Mouse (Mus musculus): ENCODE measurements around the gene Ccl17. TPM values are rescaled to one million over a fixed set of nuclear protein-coding genes. Genes with fewer than 3 reads are reported as not detected.

Gene Ccl17
- polyA plus RNA-seq, 2 experiments: 0.11 TPM; not detected in 1

GRCm38 (mm10) chr8:94820553-94820952, 10.3 kb downstream of the Ccl17 start:
- no peak overlapping the region for H3K4me2 ChIP-seq (ENCODE audit: low read depth)
- ATAC-seq (ENCODE audit: insufficient read depth) (no peak), DNase-seq (ENCODE audit: low read depth in 3 of 3, low spot score in 3 of 3) (no peak)
- WGBS (ENCODE audit: insufficient replicate concordance): 82% methylated on average over 7 of the region's 7 CpGs
- peaks cover 36% of the 10 kb centered on the region for H3K36me3 ChIP-seq (replicated peaks; ENCODE audit: control insufficient read depth, insufficient read depth, low read depth)
- H3K4me3 ChIP-seq (ENCODE audit: insufficient read depth in 1 of 2, low read depth in 2 of 2, low read length in 2 of 2): no peak overlapping the region
- no peaks in the 10 kb centered on the region for H3K27me3 ChIP-seq (ENCODE audit: control insufficient read depth, insufficient read depth, low read length)
- H3K27ac ChIP-seq: no peak overlapping the region
- H3K9ac ChIP-seq (replicated peaks): no peak overlapping the region
- no peak for TF ChIP-seq EP300 (IDR thresholded peaks at IDR 0.05; ENCODE audit: low read depth)
- TF ChIP-seq CTCF (IDR thresholded peaks at IDR 0.05; ENCODE audit: low read depth): no peak
- no peaks in the 10 kb centered on the region for H3K9me3 ChIP-seq (ENCODE audit: control insufficient read depth, low read length)
- peaks cover 0 to 7% of the 10 kb centered on the region in 2 experiments; a peak in 2 of 4 replicates for H3K4me1 ChIP-seq (replicated peaks; ENCODE audit: control insufficient read depth in 2 of 2, insufficient read depth in 2 of 2, low read length in 1 of 2)

GRCm38 (mm10) chr8:94821381-94821780, 11.1 kb downstream of the Ccl17 start:
- ATAC-seq (ENCODE audit: insufficient read depth) (no peak), DNase-seq (ENCODE audit: low read depth in 3 of 3, low spot score in 3 of 3) (no peak)
- no peaks in the 10 kb centered on the region for H3K27me3 ChIP-seq (ENCODE audit: control insufficient read depth, insufficient read depth, low read length)
- TF ChIP-seq CTCF (IDR thresholded peaks at IDR 0.05; ENCODE audit: low read depth): no peak
- no peak for TF ChIP-seq EP300 (IDR thresholded peaks at IDR 0.05; ENCODE audit: low read depth)
- no peaks in the 10 kb centered on the region for H3K9me3 ChIP-seq (ENCODE audit: control insufficient read depth, low read length)
- peaks cover 43% of the 10 kb centered on the region for H3K36me3 ChIP-seq (replicated peaks; ENCODE audit: control insufficient read depth, insufficient read depth, low read depth)
- peaks cover 0 to 7% of the 10 kb centered on the region in 2 experiments; a peak in 2 of 4 replicates for H3K4me1 ChIP-seq (replicated peaks; ENCODE audit: control insufficient read depth in 2 of 2, insufficient read depth in 2 of 2, low read length in 1 of 2)
- H3K4me3 ChIP-seq (ENCODE audit: insufficient read depth in 1 of 2, low read depth in 2 of 2, low read length in 2 of 2): no peak overlapping the region
- no peak overlapping the region for H3K4me2 ChIP-seq (ENCODE audit: low read depth)
- H3K27ac ChIP-seq: no peak overlapping the region
- WGBS (ENCODE audit: insufficient replicate concordance): 88% methylated on average over 2 of the region's 2 CpGs
- no peak overlapping the region for H3K9ac ChIP-seq (replicated peaks)

- no peak for DNase-seq (ENCODE audit: low read depth in 3 of 3, low spot score in 3 of 3)
- no peak overlapping the region for H3K4me2 ChIP-seq (ENCODE audit: low read depth)
- no peaks in the 10 kb centered on the region for H3K27me3 ChIP-seq (ENCODE audit: control insufficient read depth, insufficient read depth, low read length)
- no peaks in the 10 kb centered on the region for H3K9me3 ChIP-seq (ENCODE audit: control insufficient read depth, low read length)
- H3K9ac ChIP-seq (replicated peaks): no peak overlapping the region
- ATAC-seq (ENCODE audit: insufficient read depth): peak; percentile 64; the same call in 1 of the 2 replicates
- WGBS (ENCODE audit: insufficient replicate concordance): 84% methylated on average over 23 of the region's 23 CpGs
- peaks cover 51% of the 10 kb centered on the region for H3K36me3 ChIP-seq (replicated peaks; ENCODE audit: control insufficient read depth, insufficient read depth, low read depth)
- no peak overlapping the region for H3K27ac ChIP-seq
- TF ChIP-seq CTCF (IDR thresholded peaks at IDR 0.05; ENCODE audit: low read depth) (peak; percentile 92), EP300 (IDR thresholded peaks at IDR 0.05; ENCODE audit: low read depth) (no peak)
- H3K4me1 ChIP-seq (replicated peaks; ENCODE audit: control insufficient read depth in 2 of 2, insufficient read depth in 2 of 2, low read length in 1 of 2): peaks cover 0 to 7% of the 10 kb centered on the region in 2 experiments; a peak in 2 of 4 replicates
- H3K4me3 ChIP-seq (ENCODE audit: insufficient read depth in 1 of 2, low read depth in 2 of 2, low read length in 2 of 2): no peak overlapping the region
These were observed 12.6 kb downstream of the Ccl17 start for GRCm38 (mm10) chr8:94822637-94823560.

- no peak overlapping the region for H3K27ac ChIP-seq
- H3K9ac ChIP-seq (replicated peaks): no peak overlapping the region
- H3K36me3 ChIP-seq (replicated peaks; ENCODE audit: control insufficient read depth, insufficient read depth, low read depth): peaks cover 69% of the 10 kb centered on the region
- 86% methylated on average over 6 of the region's 6 CpGs for WGBS (ENCODE audit: insufficient replicate concordance)
- DNase-seq (ENCODE audit: low read depth in 3 of 3, low spot score in 3 of 3) (no peak), ATAC-seq (ENCODE audit: insufficient read depth) (no peak)
- no peak overlapping the region for H3K4me2 ChIP-seq (ENCODE audit: low read depth)
- H3K9me3 ChIP-seq (ENCODE audit: control insufficient read depth, low read length): no peaks in the 10 kb centered on the region
- H3K27me3 ChIP-seq (ENCODE audit: control insufficient read depth, insufficient read depth, low read length): no peaks in the 10 kb centered on the region
- TF ChIP-seq EP300 (IDR thresholded peaks at IDR 0.05; ENCODE audit: low read depth): no peak
- TF ChIP-seq CTCF (IDR thresholded peaks at IDR 0.05; ENCODE audit: low read depth): no peak
- H3K4me1 ChIP-seq (replicated peaks; ENCODE audit: control insufficient read depth in 2 of 2, insufficient read depth in 2 of 2, low read length in 1 of 2): peaks cover 0 to 3% of the 10 kb centered on the region in 2 experiments; a peak in 2 of 4 replicates
- H3K4me3 ChIP-seq (ENCODE audit: insufficient read depth in 1 of 2, low read depth in 2 of 2, low read length in 2 of 2): no peak overlapping the region
These were observed 14.9 kb downstream of the Ccl17 start for GRCm38 (mm10) chr8:94825170-94825569.

DNA sequence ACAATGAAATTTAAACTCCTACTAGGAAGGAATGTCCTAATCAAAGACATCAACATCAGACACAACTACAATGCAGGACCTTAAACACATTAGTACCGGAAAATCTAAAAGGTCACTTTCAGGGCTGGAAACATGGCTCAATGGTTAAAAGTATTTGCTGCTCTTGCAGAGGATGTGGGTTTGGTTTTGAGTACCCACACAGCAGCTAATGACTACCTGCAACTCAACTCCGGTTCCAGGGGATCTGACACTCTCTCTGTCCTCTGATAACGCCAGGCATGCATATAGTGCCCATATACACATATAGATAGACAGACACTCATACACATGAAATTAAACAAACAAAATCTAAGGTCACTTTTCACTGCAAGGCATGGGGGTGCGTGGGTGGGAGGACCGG, 16.0 kb downstream of the Ccl17 start:
- no peak for TF ChIP-seq EP300 (IDR thresholded peaks at IDR 0.05; ENCODE audit: low read depth)
- no peak for TF ChIP-seq CTCF (IDR thresholded peaks at IDR 0.05; ENCODE audit: low read depth)
- H3K4me2 ChIP-seq (ENCODE audit: low read depth): no peak overlapping the region
- no peak overlapping the region for H3K4me3 ChIP-seq (ENCODE audit: insufficient read depth in 1 of 2, low read depth in 2 of 2, low read length in 2 of 2)
- 91% methylated on average over 5 of the region's 5 CpGs for WGBS (ENCODE audit: insufficient replicate concordance)
- H3K27ac ChIP-seq: no peak overlapping the region
- H3K9ac ChIP-seq (replicated peaks): no peak overlapping the region
- H3K36me3 ChIP-seq (replicated peaks; ENCODE audit: control insufficient read depth, insufficient read depth, low read depth): peaks cover 75% of the 10 kb centered on the region
- no peak for ATAC-seq (ENCODE audit: insufficient read depth)
- H3K9me3 ChIP-seq (ENCODE audit: control insufficient read depth, low read length): no peaks in the 10 kb centered on the region
- H3K4me1 ChIP-seq (replicated peaks; ENCODE audit: control insufficient read depth in 2 of 2, insufficient read depth in 2 of 2, low read length in 1 of 2): no peaks in the 10 kb centered on the region
- no peaks in the 10 kb centered on the region for H3K27me3 ChIP-seq (ENCODE audit: control insufficient read depth, insufficient read depth, low read length)
- DNase-seq (ENCODE audit: low read depth in 3 of 3, low spot score in 3 of 3): no peak
